Mouse (Mus musculus) CD8-positive naive resting alpha-beta T cell, adult 2 months (primary cell): ENCODE results near the gene Pdia5.

Experiments
- DNase-seq, 2 experiments: peaks; one replicate each; pipeline ENCODE4 v3.0.0; 2022; ENCODE audit warnings: low read depth in 2 of 2, low spot score in 2 of 2

Pdia5 gene

DNA sequence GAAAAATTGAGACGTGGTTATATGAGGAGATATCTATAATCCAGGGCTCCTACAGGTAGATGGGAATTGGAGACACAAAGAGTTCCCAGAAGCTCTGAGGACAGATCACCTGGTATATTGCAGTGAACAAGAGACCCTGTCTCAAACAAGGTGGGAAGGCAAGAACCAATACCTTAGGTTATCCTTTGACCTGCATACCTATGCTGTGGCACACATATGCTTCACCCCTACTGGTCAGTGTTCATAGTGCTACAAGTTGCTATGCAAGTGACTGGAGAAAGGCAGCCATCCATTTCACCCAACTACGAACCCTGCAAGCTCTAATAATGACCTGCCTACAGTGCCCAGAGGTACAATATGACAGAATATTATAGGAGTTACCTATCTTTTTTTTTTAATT, 128.5 kb downstream of the Pdia5 start:
- DNase-seq = no peak

DNA sequence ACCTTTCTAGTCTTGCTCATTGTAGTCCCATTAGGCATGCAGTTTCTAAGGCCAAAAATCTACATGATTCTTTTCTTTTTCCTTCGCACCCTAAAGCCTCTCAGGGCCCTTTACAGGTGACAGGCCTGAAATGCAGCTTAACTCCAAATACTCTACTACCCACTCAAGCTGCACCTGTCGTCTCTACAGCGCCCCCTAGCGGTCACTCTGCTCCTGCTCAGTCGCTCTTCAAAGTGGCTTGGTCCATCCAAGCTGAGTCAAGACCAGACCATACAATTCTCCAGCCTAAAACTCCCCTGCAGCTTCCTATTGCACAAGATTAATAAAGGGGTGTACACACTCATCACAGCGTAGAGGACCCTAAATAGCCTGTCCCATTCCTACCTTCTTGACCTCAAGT, 130.1 kb downstream of the Pdia5 start:
- peak; percentile 61 to 62 for DNase-seq

DNA sequence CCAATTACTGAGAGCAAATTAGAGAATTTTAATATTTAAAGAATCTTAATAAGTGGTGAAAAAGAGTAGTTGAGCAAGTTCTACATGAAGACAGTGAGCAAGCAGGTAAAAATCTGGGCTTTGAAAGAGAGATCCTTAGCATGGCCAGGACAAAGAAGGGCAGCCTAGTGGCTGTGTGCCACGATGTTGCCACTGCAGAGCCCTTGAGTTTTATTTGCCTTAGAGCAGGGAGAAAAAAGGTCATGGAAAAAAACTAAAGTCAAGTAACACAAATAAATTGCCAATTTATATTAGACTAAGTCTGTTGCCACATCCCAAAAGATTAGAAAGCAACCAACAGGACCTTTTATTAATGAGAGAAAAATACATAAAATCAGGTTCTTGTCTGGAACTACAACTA, 133.2 kb downstream of the Pdia5 start:
- DNase-seq = no peak
